Mouse (Mus musculus) liver, embryonic 13.5 days (tissue): Measurements from ENCODE around the gene Fam13c. TPM values are rescaled to one million over a fixed set of nuclear protein-coding genes. Genes with fewer than 3 reads are reported as not detected.

Source experiments
- ATAC-seq: fragments of 200-750 bp; cut with Nextera tagmentation; 2 replicates; pipeline ENCODE4 v1.8.0; 2017; ENCODE audit warnings: low read depth, mild to moderate bottlenecking, moderate number of reproducible peaks, moderate library complexity
- DNase-seq: peaks from one replicate; pipeline ENCODE4 v3.0.0; 2022
- H3K27ac ChIP-seq: fragments of 300-500 bp; sonication (generic); 2 replicates; pipeline ENCODE4 v1.5.1; 2015; ENCODE audit warnings: moderate library complexity, mild to moderate bottlenecking, inconsistent platforms
- H3K27me3 ChIP-seq: fragments of 300-500 bp; sonication (generic); 2 replicates; pipeline ENCODE4 v1.6.1; 2015; ENCODE audit warnings: mild to moderate bottlenecking, inconsistent platforms
- H3K36me3 ChIP-seq: fragments of 300-500 bp; sonication (generic); 2 replicates; pipeline ENCODE4 v1.6.1; 2015; ENCODE audit warnings: mild to moderate bottlenecking, inconsistent platforms
- H3K4me1 ChIP-seq: fragments of 300-500 bp; sonication (generic); replicated peaks from 2 replicates; pipeline ENCODE4 v1.6.1; 2015; ENCODE audit warnings: inconsistent platforms
- H3K4me2 ChIP-seq: fragments of 300-500 bp; sonication (generic); 2 replicates; pipeline ENCODE4 v1.6.1; 2015; ENCODE audit warnings: inconsistent platforms, mild to moderate bottlenecking, moderate library complexity
- H3K4me3 ChIP-seq: fragments of 300-500 bp; sonication (generic); replicated peaks from 2 replicates; pipeline ENCODE4 v1.5.1; 2015; ENCODE audit warnings: mild to moderate bottlenecking, inconsistent platforms
- H3K9ac ChIP-seq: fragments of 300-500 bp; sonication (generic); 2 replicates; pipeline ENCODE4 v1.6.1; 2015; ENCODE audit warnings: mild to moderate bottlenecking, inconsistent platforms
- H3K9me3 ChIP-seq: fragments of 300-500 bp; sonication (generic); replicated peaks from 2 replicates; pipeline ENCODE4 v1.6.1; 2016; ENCODE audit warnings: inconsistent platforms
- WGBS: fragments of 180-500 bp; shearing (Covaris S2); methylation state at CpG from one replicate; pipeline ENCODE4 v1.1.7; 2015; ENCODE audit not compliant: insufficient replicate concordance; 5-methylcytosine and 5-hydroxymethylcytosine counted together
- polyA plus RNA-seq: library from polyadenylated mRNA; unstranded; fragments of >200 nt; fragmentation: Nextera tagmentation; extraction: Ambion mirVana; gene quantifications from 2 replicates; pipeline ENCODE4 v1.2.1, GENCODE M21; 2015

Gene Fam13c
- polyA plus RNA-seq, 1 experiment from 2014 or later = 0.40 TPM

DNA sequence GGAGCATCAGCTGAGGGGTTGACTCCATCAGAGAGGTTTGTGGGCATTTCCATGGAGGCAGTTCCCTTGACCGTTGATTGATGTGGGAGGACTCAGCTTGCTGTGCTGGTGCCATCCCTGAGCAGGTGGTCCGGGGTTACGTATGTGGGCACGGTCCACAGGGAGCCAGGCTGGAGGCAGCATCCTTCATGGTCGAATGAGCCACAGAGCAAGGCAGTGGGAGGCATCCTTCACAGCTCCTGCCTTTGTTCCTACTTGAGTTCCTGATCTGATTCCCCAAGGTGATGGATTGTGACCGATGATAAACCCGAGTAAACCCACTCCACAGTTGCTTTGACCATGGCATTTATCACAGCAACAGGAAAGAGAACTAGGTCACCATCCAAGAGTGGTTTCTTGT, 25.4 kb downstream of the Fam13c start:
- Histone ChIP-seq H3K9ac (no peak overlapping the region), H3K27ac (no peak overlapping the region), H3K4me2 (no peak overlapping the region), H3K27me3 (no peaks in the 10 kb centered on the region), H3K4me3 (no peak overlapping the region), H3K9me3 (0 out of 2 replicates have a peak, but pooled peaks cover 5% of the 10 kb centered on the region), H3K4me1 (no peaks in the 10 kb centered on the region), H3K36me3 (no peaks in the 10 kb centered on the region)
- WGBS = 67% methylated on average over 7 of the region's 7 CpGs
- DNase-seq (no peak), ATAC-seq (no peak)

DNA sequence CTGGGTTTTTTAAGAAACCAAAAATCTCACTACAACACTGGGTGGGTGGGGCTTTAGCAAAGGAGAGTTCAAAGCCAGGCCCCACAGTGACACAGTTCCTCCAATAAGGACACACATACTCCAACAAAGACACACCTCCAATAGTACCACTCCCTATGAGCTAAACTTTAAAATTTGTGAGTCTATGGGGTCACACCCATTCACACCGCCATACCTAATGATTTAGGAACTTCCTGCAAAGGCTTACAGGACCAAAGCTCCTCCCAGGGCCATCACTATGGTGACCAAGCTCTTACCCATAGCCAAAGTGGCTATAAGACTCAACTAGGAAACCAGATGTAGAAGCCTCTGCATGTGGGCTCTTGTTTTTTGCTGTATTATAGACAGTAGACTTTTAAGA, 30.6 kb downstream of the Fam13c start:
- Histone ChIP-seq H3K27me3 (no peaks in the 10 kb centered on the region), H3K4me2 (no peak overlapping the region), H3K27ac (no peak overlapping the region), H3K9me3 (0 out of 2 replicates have a peak, but pooled peaks cover 15% of the 10 kb centered on the region), H3K4me3 (no peak overlapping the region), H3K36me3 (no peaks in the 10 kb centered on the region), H3K9ac (no peak overlapping the region), H3K4me1 (no peaks in the 10 kb centered on the region)
- WGBS = 39% methylated on average over 1 of the region's 1 CpGs
- ATAC-seq (no peak), DNase-seq (no peak)

DNA sequence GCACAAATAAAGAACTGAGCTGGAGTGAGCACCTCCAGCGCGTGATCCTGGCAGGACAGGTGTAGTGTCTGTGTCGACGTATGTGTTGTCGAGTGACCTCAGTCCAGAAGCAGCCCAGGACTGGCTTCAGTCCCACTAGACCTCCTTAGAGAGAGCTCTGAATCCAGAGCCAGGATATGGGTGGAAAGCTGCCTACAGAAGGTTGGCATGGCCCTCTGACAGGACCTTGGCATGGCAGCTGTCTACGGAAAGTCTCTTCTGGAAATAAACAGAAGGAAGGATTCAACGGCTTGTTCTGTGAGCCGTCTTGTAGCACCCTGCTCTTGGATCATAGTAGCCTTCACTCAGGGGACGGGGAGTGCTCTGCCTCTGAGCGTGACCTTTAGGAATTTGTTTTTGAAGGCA, 37.5 kb downstream of the Fam13c start:
- Histone ChIP-seq H3K9me3 (peaks cover 22% of the 10 kb centered on the region; the same call in 1 of the 2 replicates), H3K27me3 (no peaks in the 10 kb centered on the region), H3K9ac (no peak overlapping the region), H3K4me1 (no peaks in the 10 kb centered on the region), H3K4me3 (no peak overlapping the region), H3K36me3 (no peaks in the 10 kb centered on the region), H3K27ac (no peak overlapping the region), H3K4me2 (no peak overlapping the region)
- ATAC-seq (no peak), DNase-seq (no peak)
- 87% methylated on average over 10 of the region's 10 CpGs for WGBS

DNA sequence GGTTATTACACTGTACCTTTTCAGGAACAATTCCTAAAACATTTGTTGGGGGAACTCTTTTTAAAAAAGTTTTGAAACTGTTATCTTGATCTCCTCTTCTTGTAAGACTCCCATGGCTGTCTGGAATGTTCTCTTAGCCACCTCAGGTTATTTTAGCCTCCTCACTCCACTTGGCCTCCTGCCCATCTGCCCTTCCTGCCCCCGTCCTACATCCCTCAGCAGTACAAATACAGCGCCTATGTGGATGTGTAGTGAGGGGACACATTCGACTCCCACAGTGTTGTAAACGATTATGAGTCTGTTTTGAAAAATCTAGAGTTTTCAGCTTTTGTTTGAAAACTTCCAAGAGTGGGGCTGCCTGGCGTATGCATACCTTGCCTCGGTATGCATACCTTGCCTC, 43.5 kb downstream of the Fam13c start:
- 62% methylated on average over 6 of the region's 6 CpGs for WGBS
- Histone ChIP-seq H3K4me1 (no peaks in the 10 kb centered on the region), H3K4me2 (no peak overlapping the region), H3K9me3 (peaks cover 4% of the 10 kb centered on the region; the same call in 1 of the 2 replicates), H3K27ac (no peak overlapping the region), H3K27me3 (no peaks in the 10 kb centered on the region), H3K9ac (no peak overlapping the region), H3K4me3 (no peak overlapping the region), H3K36me3 (no peaks in the 10 kb centered on the region)
- no peak for DNase-seq
- ATAC-seq = no peak

GRCm38 (mm10) chr10:70484568-70485286, 44.4 kb downstream of the Fam13c start:
- Histone ChIP-seq H3K4me2 (no peak overlapping the region), H3K36me3 (no peaks in the 10 kb centered on the region), H3K4me3 (no peak overlapping the region), H3K9me3 (peaks cover under 1% of the 10 kb centered on the region; the same call in 1 of the 2 replicates), H3K27me3 (no peaks in the 10 kb centered on the region), H3K27ac (no peak overlapping the region), H3K9ac (no peak overlapping the region), H3K4me1 (no peaks in the 10 kb centered on the region)
- ATAC-seq (no peak), DNase-seq (no peak)
- 28% methylated on average over 7 of the region's 7 CpGs for WGBS

DNA sequence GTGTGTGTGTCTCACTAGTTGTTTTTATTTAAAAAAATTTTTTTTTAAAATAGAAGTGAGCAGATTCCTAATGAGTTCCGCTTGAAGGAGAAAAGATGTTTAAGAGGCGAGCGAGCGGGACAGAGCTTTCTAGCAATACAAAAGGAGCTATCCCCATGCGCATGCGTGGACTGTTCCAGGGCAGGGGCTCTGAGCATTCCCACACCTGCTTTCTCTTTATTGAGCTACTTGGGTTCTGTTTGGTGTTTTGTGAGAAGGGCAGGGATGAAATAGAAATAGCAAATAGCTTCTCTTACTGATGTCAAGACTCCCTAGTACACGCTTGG, 45.0 kb downstream of the Fam13c start:
- H3K9me3 ChIP-seq = no peaks in the 10 kb centered on the region; the same call in 1 of the 2 replicates
- ATAC-seq = no peak
- WGBS = 48% methylated on average over 7 of the region's 7 CpGs

DNA sequence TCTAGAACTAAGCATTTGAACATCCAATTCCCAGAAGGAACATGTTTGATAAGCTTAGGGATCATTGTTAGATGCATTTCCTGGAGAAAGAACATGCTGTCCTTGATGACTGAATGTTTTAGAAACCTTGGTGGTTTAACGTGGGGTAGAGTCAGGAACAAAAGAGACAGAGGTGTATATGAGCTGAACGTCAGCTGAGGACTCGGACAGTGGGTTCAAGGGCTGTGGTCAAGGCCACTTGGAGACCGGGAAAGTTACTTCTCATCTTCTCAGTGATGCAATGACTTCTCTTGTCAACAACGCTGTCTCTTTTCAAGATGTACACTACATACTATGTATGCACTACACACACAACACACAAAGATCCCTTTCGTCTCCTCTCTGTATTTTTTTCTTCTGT, 46.4 kb downstream of the Fam13c start:
- Histone ChIP-seq H3K9me3 (no peaks in the 10 kb centered on the region), H3K9ac (no peak overlapping the region), H3K4me1 (no peaks in the 10 kb centered on the region), H3K4me2 (no peak overlapping the region), H3K4me3 (no peak overlapping the region), H3K27ac (no peak overlapping the region), H3K36me3 (no peaks in the 10 kb centered on the region), H3K27me3 (no peaks in the 10 kb centered on the region)
- no peak for ATAC-seq
- 66% methylated on average over 6 of the region's 6 CpGs for WGBS
- no peak for DNase-seq

More for the DNA sequence above, 45.0 kb downstream of the Fam13c start:
- Histone ChIP-seq H3K27ac (no peak overlapping the region), H3K4me2 (no peak overlapping the region), H3K4me1 (no peaks in the 10 kb centered on the region), H3K9ac (no peak overlapping the region), H3K36me3 (no peaks in the 10 kb centered on the region), H3K4me3 (no peak overlapping the region), H3K27me3 (no peaks in the 10 kb centered on the region)
- no peak for DNase-seq

DNA sequence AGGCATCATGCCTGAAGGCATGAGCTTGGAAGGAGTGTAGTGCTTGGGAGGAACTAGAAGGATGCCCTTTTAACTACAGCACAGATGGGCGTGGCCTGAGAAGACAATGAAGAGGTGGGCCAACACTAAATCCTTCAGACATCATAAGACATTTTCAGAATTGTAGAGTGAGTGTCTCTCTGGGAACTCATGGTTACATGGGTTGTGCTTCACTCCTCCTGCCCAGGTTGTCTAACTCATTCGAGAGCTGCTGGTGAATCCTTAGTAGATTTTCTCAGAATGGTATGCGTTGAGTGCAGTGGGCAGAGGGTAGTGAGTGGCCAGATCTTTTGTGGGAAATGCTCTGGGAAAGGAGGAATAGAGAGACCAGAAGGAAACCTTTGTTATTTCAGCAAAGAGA, 53.6 kb downstream of the Fam13c start:
- Histone ChIP-seq H3K36me3 (no peaks in the 10 kb centered on the region), H3K9me3 (no peaks in the 10 kb centered on the region), H3K9ac (no peak overlapping the region), H3K4me3 (no peak overlapping the region), H3K27ac (no peak overlapping the region), H3K27me3 (no peaks in the 10 kb centered on the region), H3K4me2 (no peak overlapping the region), H3K4me1 (no peaks in the 10 kb centered on the region)
- 59% methylated on average over 3 of the region's 3 CpGs for WGBS
- ATAC-seq = no peak
- no peak for DNase-seq

- ATAC-seq (no peak), DNase-seq (no peak)
- Histone ChIP-seq H3K9me3 (no peaks in the 10 kb centered on the region), H3K4me3 (no peak overlapping the region), H3K9ac (no peak overlapping the region), H3K36me3 (no peaks in the 10 kb centered on the region), H3K4me2 (no peak overlapping the region), H3K4me1 (no peaks in the 10 kb centered on the region), H3K27me3 (no peaks in the 10 kb centered on the region), H3K27ac (no peak overlapping the region)
- WGBS = 53% methylated on average over 2 of the region's 2 CpGs
These were observed 54.2 kb downstream of the Fam13c start for GRCm38 (mm10) chr10:70494441-70494840.

- Histone ChIP-seq H3K36me3 (no peaks in the 10 kb centered on the region), H3K27ac (no peak overlapping the region), H3K4me2 (no peak overlapping the region), H3K27me3 (no peaks in the 10 kb centered on the region), H3K9me3 (no peaks in the 10 kb centered on the region), H3K9ac (no peak overlapping the region), H3K4me1 (no peaks in the 10 kb centered on the region), H3K4me3 (no peak overlapping the region)
- ATAC-seq (no peak), DNase-seq (no peak)
- 60% methylated on average over 4 of the region's 4 CpGs for WGBS
These were observed 55.1 kb downstream of the Fam13c start for GRCm38 (mm10) chr10:70495106-70496104.

- no peak overlapping the region for H3K9ac ChIP-seq
- H3K27me3 ChIP-seq = no peaks in the 10 kb centered on the region
- no peaks in the 10 kb centered on the region for H3K4me1 ChIP-seq
- H3K36me3 ChIP-seq = no peaks in the 10 kb centered on the region
- no peak for ATAC-seq
- H3K4me2 ChIP-seq = no peak overlapping the region
- no peak overlapping the region for H3K27ac ChIP-seq
- no peak for DNase-seq
- H3K4me3 ChIP-seq = no peak overlapping the region
- H3K9me3 ChIP-seq = no peaks in the 10 kb centered on the region
These were observed 56.7 kb downstream of the Fam13c start for GRCm38 (mm10) chr10:70496938-70497337.
